Mouse (Mus musculus): ENCODE measurements at regions not wholly inside any gene's neighbourhood (a gene's known extent, or its start where the extent isn't known, plus 50 kb on each side); places are given as distances from the start of the nearest gene placed in this dataset.

GRCm38 (mm10) chr1:185726811-185727210, 272.2 kb downstream of the Slc30a10 start:
- Histone ChIP-seq H3K4me1 (ENCODE audit: control insufficient read depth, insufficient read depth, low read length) (no peaks in the 10 kb centered on the region), H3K79me2 (ENCODE audit: control insufficient read depth, insufficient read depth, low read length) (no peaks in the 10 kb centered on the region), H3K27ac (replicated peaks; ENCODE audit: insufficient read depth, low read depth, low read length) (no peak overlapping the region), H3K9ac (ENCODE audit: low read depth, low read length) (no peak overlapping the region), H3K27me3 (ENCODE audit: control insufficient read depth, insufficient read depth, low read length) (peaks cover 3% of the 10 kb centered on the region; the same call in 1 of the 2 replicates), H3K36me3 (ENCODE audit: control insufficient read depth, insufficient read depth, low read length) (no peaks in the 10 kb centered on the region), H3K4me3 (ENCODE audit: insufficient read depth, low read depth, low read length) (no peak overlapping the region)
- DNase-seq (ENCODE audit: extremely low read depth, low read depth, low spot score) = no peak
- TF ChIP-seq CTCF (IDR thresholded peaks at IDR 0.05; ENCODE audit: low read depth, low read length) (no peak), POLR2A (IDR thresholded peaks at IDR 0.05; ENCODE audit: extremely low read depth, insufficient read depth, low read length) (no peak)

- H3K4me3 ChIP-seq (ENCODE audit: insufficient read depth, low read depth, low read length) = no peak overlapping the region
- H3K36me3 ChIP-seq (ENCODE audit: control insufficient read depth, insufficient read depth, low read length) = no peaks in the 10 kb centered on the region
- no peak overlapping the region for H3K27ac ChIP-seq (replicated peaks; ENCODE audit: insufficient read depth, low read depth, low read length)
- H3K9ac ChIP-seq (ENCODE audit: low read depth, low read length) = no peak overlapping the region
- no peaks in the 10 kb centered on the region for H3K4me1 ChIP-seq (ENCODE audit: control insufficient read depth, insufficient read depth, low read length)
- H3K79me2 ChIP-seq (ENCODE audit: control insufficient read depth, insufficient read depth, low read length) = no peaks in the 10 kb centered on the region
- 74% methylated on average over 4 of the region's 4 CpGs for WGBS
- TF ChIP-seq POLR2A (IDR thresholded peaks at IDR 0.05; ENCODE audit: extremely low read depth, insufficient read depth, low read length) = no peak
- TF ChIP-seq CTCF (IDR thresholded peaks at IDR 0.05; ENCODE audit: low read depth, low read length) = no peak
- no peak for DNase-seq (ENCODE audit: extremely low read depth, low read depth, low spot score)
- H3K27me3 ChIP-seq (ENCODE audit: control insufficient read depth, insufficient read depth, low read length) = peaks cover 3% of the 10 kb centered on the region; the same call in 1 of the 2 replicates
Measured at GRCm38 (mm10) chr1:185727749-185728148, 273.1 kb downstream of the Slc30a10 start.

- no peak overlapping the region for H3K9ac ChIP-seq (ENCODE audit: low read depth, low read length)
- H3K4me3 ChIP-seq (ENCODE audit: insufficient read depth, low read depth, low read length) = no peak overlapping the region
- H3K27ac ChIP-seq (replicated peaks; ENCODE audit: insufficient read depth, low read depth, low read length) = no peak overlapping the region
- peaks cover 3% of the 10 kb centered on the region; the same call in 1 of the 2 replicates for H3K27me3 ChIP-seq (ENCODE audit: control insufficient read depth, insufficient read depth, low read length)
- H3K36me3 ChIP-seq (ENCODE audit: control insufficient read depth, insufficient read depth, low read length) = no peaks in the 10 kb centered on the region
- no peaks in the 10 kb centered on the region for H3K4me1 ChIP-seq (ENCODE audit: control insufficient read depth, insufficient read depth, low read length)
- H3K79me2 ChIP-seq (ENCODE audit: control insufficient read depth, insufficient read depth, low read length) = no peaks in the 10 kb centered on the region
- WGBS = 81% methylated on average over 3 of the region's 3 CpGs
- TF ChIP-seq CTCF (IDR thresholded peaks at IDR 0.05; ENCODE audit: low read depth, low read length) (no peak), POLR2A (IDR thresholded peaks at IDR 0.05; ENCODE audit: extremely low read depth, insufficient read depth, low read length) (no peak)
- DNase-seq (ENCODE audit: extremely low read depth, low read depth, low spot score) = no peak
Measured at GRCm38 (mm10) chr1:185728406-185728805, 273.8 kb downstream of the Slc30a10 start.

- no peak overlapping the region for H3K4me3 ChIP-seq (ENCODE audit: insufficient read depth, low read depth, low read length)
- no peaks in the 10 kb centered on the region for H3K4me1 ChIP-seq (ENCODE audit: control insufficient read depth, insufficient read depth, low read length)
- TF ChIP-seq POLR2A (IDR thresholded peaks at IDR 0.05; ENCODE audit: extremely low read depth, insufficient read depth, low read length) = no peak
- TF ChIP-seq CTCF (IDR thresholded peaks at IDR 0.05; ENCODE audit: low read depth, low read length) = no peak
- H3K36me3 ChIP-seq (ENCODE audit: control insufficient read depth, insufficient read depth, low read length) = no peaks in the 10 kb centered on the region
- H3K9ac ChIP-seq (ENCODE audit: low read depth, low read length) = no peak overlapping the region
- no peak for DNase-seq (ENCODE audit: extremely low read depth, low read depth, low spot score)
- H3K27me3 ChIP-seq (ENCODE audit: control insufficient read depth, insufficient read depth, low read length) = peaks cover 3% of the 10 kb centered on the region; the same call in 1 of the 2 replicates
- 60% methylated on average over 9 of the region's 9 CpGs for WGBS
- H3K27ac ChIP-seq (replicated peaks; ENCODE audit: insufficient read depth, low read depth, low read length) = no peak overlapping the region
- no peaks in the 10 kb centered on the region for H3K79me2 ChIP-seq (ENCODE audit: control insufficient read depth, insufficient read depth, low read length)
Measured at GRCm38 (mm10) chr1:185731062-185731461, 276.4 kb downstream of the Slc30a10 start.

GRCm38 (mm10) chr1:185736773-185737172, 282.1 kb downstream of the Slc30a10 start:
- H3K9ac ChIP-seq (ENCODE audit: low read depth, low read length) = no peak overlapping the region
- TF ChIP-seq CTCF (IDR thresholded peaks at IDR 0.05; ENCODE audit: low read depth, low read length) = no peak
- no peak for TF ChIP-seq POLR2A (IDR thresholded peaks at IDR 0.05; ENCODE audit: extremely low read depth, insufficient read depth, low read length)
- H3K79me2 ChIP-seq (ENCODE audit: control insufficient read depth, insufficient read depth, low read length) = no peaks in the 10 kb centered on the region
- no peak overlapping the region for H3K27ac ChIP-seq (replicated peaks; ENCODE audit: insufficient read depth, low read depth, low read length)
- no peak overlapping the region for H3K4me3 ChIP-seq (ENCODE audit: insufficient read depth, low read depth, low read length)
- H3K36me3 ChIP-seq (ENCODE audit: control insufficient read depth, insufficient read depth, low read length) = no peaks in the 10 kb centered on the region
- 70% methylated on average over 2 of the region's 2 CpGs for WGBS
- H3K27me3 ChIP-seq (ENCODE audit: control insufficient read depth, insufficient read depth, low read length) = no peaks in the 10 kb centered on the region
- no peak for DNase-seq (ENCODE audit: extremely low read depth, low read depth, low spot score)
- H3K4me1 ChIP-seq (ENCODE audit: control insufficient read depth, insufficient read depth, low read length) = no peaks in the 10 kb centered on the region

- H3K4me3 ChIP-seq (ENCODE audit: insufficient read depth, low read depth, low read length) = no peak overlapping the region
- no peak for TF ChIP-seq POLR2A (IDR thresholded peaks at IDR 0.05; ENCODE audit: extremely low read depth, insufficient read depth, low read length)
- no peak for TF ChIP-seq CTCF (IDR thresholded peaks at IDR 0.05; ENCODE audit: low read depth, low read length)
- 49% methylated on average over 11 of the region's 11 CpGs for WGBS
- no peaks in the 10 kb centered on the region for H3K36me3 ChIP-seq (ENCODE audit: control insufficient read depth, insufficient read depth, low read length)
- H3K4me1 ChIP-seq (ENCODE audit: control insufficient read depth, insufficient read depth, low read length) = no peaks in the 10 kb centered on the region
- H3K27ac ChIP-seq (replicated peaks; ENCODE audit: insufficient read depth, low read depth, low read length) = no peak overlapping the region
- no peaks in the 10 kb centered on the region for H3K27me3 ChIP-seq (ENCODE audit: control insufficient read depth, insufficient read depth, low read length)
- H3K9ac ChIP-seq (ENCODE audit: low read depth, low read length) = no peak overlapping the region
- DNase-seq (ENCODE audit: extremely low read depth, low read depth, low spot score) = no peak
- no peaks in the 10 kb centered on the region for H3K79me2 ChIP-seq (ENCODE audit: control insufficient read depth, insufficient read depth, low read length)
Measured at GRCm38 (mm10) chr1:185741034-185741890, 286.6 kb downstream of the Slc30a10 start.

All from liver, adult 2 months (tissue).